Mouse (Mus musculus): ENCODE data around the gene Ip6k3.
A peak's percentile ranks its signal among the peaks of the same experiment; 100 is the strongest.

The Ip6k3 gene

GRCm38 (mm10) chr17:27122701-27123100, 44.9 kb downstream of the Ip6k3 start:
- no peak for DNase-seq (ENCODE audit: low read depth)

GRCm38 (mm10) chr17:27121781-27122180, 45.8 kb downstream of the Ip6k3 start:
- no peak for DNase-seq (ENCODE audit: low read depth)

DNA sequence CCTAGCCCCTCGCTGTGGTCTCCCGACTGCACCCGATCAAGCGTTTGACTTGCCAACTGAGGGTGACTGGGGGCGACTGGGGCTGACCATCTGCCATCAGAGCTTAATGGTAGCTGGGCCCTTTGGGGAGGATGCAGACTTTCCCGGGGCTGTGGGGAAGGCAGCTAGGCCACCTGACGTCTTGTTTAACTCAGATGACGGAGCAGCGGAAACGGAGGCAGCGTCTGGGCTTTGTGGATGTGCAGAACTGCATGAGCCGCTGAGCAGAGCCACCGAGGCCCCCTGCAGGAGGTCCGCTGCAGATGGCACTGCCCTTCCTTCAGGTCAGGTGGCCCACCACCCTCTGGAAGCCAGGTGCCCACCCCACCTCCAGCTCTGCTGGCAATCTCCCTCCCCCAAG, 46.3 kb downstream of the Ip6k3 start:
- DNase-seq (ENCODE audit: low read depth): no peak

DNA sequence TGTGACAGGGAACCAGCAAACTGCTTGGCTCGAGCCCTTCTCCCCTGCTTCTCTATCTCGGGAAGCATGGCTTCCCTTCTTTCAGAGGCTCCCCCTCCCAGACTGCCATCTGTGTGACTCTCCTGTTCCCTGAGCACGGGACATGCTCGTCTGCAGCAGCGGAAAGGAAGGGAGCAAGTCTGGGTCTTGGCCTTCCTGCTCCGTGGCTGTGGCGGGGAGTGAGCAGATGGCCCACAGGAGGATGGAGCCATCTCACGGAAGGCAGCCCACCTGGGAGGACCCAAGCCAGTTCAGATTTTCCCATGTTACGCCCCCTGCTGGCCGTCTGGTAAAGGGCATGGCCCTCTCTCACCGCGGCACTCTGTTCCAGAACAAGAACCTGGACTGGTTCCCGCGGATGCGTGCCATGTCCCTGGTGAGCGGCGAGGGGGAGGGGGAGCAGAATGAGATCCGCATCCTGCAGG, 47.0 kb downstream of the Ip6k3 start:
- peak; percentile 51 for DNase-seq (ENCODE audit: low read depth)

GRCm38 (mm10) chr17:27119954-27120353, 47.6 kb downstream of the Ip6k3 start:
- DNase-seq (ENCODE audit: low read depth): no peak

DNA sequence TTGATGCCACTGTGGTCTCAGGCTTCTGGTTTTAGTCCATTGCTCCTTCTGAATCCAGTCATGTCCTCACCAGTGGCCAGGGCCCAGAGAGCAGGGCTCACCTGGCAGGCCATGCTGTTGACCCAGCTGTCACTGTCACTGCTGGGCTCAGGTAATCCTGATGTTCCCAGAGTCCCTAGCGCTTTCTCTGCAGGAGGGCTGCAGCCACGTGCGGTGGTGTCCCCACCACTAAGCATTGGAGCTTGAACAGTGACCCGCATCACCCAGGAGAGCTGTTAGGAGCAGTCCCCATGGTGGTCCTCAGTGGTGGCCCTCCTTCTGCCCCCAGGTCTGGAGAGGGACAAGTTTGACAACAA, 48.1 kb downstream of the Ip6k3 start:
- no peak for DNase-seq (ENCODE audit: low read depth)

DNA sequence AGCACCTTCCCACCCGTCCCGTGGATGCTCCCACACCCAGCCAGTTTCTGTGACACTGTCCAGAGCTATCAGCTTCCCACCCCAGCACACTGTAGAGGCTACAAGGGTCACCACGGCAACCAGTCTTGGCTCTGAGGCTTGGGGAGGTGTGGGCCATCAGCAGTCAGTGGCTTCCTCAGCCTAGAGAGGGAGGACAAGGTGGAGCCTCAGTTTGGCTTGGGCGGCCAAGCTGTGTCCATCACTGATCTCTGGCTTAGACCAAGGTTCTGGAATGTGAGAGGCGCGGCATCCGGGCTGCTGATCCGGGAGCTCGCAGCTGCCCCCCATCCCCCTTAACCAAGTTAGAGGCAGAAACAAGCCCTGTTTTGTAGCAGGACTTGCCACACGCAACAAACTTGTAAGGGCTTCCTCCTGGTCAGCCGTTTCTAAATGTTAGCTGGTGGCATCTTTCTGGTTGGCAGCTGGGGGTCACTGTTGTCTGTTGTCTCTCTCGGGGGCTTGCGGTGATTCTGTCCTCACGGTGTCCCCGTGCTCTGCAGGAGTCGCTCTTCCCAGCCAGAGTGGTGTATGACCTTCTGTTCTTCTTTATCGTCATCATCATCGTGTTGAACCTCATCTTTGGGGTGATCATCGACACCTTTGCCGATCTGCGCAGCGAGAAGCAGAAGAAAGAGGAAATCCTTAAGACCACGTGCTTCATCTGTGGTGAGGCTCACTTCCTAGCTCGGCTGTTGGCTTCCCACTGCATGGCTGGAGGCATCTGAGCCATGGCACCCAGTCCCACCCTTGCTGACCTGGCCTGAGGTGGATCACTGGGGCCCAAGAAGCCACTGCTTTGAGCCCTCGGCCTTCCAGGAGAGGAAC, 48.7 kb downstream of the Ip6k3 start:
- peak; percentile 30 for DNase-seq (ENCODE audit: low read depth)

GRCm38 (mm10) chr17:27110072-27110471, 57.5 kb downstream of the Ip6k3 start:
- DNase-seq (ENCODE audit: low read depth): no peak

- DNase-seq (ENCODE audit: low read depth): no peak
Measured at GRCm38 (mm10) chr17:27107936-27108335, 59.7 kb downstream of the Ip6k3 start.

GRCm38 (mm10) chr17:27106745-27107144, 60.9 kb downstream of the Ip6k3 start:
- DNase-seq (ENCODE audit: low read depth): peak; percentile 73

- DNase-seq (ENCODE audit: low read depth): no peak
Measured at GRCm38 (mm10) chr17:27105698-27106470, 61.7 kb downstream of the Ip6k3 start.

- no peak for DNase-seq (ENCODE audit: low read depth)
Measured at GRCm38 (mm10) chr17:27101675-27102074, 65.9 kb downstream of the Ip6k3 start.

DNA sequence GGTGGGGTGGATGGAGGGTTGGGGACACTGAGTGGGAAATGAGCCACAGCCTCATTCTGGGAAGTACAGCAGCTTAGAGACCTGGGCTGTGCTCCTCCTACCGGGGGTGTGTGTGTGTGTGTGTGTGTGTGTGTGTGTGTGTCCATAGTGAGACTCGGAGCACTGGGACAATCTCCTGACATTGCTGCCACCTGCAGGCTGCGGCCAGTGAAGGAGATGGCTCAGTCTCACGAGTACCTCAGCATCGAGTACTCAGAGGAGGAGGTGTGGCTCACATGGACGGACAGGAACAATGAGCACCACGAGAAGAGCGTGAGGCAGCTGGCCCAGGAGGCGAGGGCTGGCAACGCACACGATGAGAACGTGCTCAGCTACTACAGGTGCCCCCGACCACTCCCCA, 71.9 kb downstream of the Ip6k3 start:
- DNase-seq (ENCODE audit: low read depth): no peak
